Mouse (Mus musculus): ENCODE measurements around the gene Smoc2. TPM values are rescaled to one million over a fixed set of nuclear protein-coding genes. Genes with fewer than 3 reads are reported as not detected.

Smoc2 gene
- polyA plus RNA-seq, 1 experiment from 2014 or later = 31.5 TPM

DNA sequence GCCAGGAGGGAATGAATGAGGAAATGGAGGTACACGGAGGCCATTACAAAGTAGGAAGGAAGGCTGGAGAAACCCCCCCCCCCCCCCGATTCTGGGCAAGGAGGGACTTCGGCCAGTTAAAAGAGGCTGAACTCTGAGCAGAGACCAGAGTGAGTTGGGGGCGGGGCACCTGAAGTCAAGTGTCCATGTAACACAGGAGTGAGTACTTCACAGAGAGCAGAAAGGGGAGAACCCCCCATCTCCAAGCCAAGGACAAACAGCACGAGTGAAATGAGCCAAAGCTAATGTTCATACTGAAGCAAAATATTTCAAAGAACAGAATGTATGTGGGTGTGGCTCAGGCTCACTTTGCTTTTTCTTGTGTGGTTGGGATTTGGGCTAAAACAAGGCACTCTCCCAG is 121.7 kb downstream of the Smoc2 start:
- Histone ChIP-seq H3K27ac (no peak overlapping the region), H3K9me3 (no peaks in the 10 kb centered on the region), H3K4me3 (no peak overlapping the region), H3K36me3 (no peaks in the 10 kb centered on the region), H3K27me3 (ENCODE audit: insufficient read depth, poor library complexity, severe bottlenecking) (peaks cover 99% of the 10 kb centered on the region), H3K4me1 (no peaks in the 10 kb centered on the region)
- 68% methylated on average over 5 of the region's 5 CpGs for WGBS
- DNase-seq (ENCODE audit: low spot score) = no peak

DNA sequence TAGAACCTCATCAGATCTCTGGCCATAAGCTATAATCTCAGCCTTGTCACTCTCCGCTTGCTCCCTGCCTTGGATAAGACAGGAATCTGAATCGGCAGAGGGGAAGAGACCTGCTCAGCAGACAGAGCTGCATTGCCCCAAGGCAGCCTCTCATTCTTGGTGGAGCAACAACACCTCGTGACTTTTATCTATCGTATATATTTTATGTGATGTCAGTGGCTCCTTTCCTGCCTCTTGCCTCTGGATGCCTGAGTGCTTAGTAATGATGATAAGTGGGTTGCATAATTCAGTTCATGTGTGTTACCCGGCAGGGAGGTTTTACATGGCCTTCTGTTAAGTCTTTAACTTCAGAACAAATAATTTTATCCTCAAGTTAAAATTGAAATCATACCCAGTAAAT is 128.6 kb downstream of the Smoc2 start:
- peaks cover 96% of the 10 kb centered on the region for H3K27me3 ChIP-seq (ENCODE audit: insufficient read depth, poor library complexity, severe bottlenecking)
- no peak for DNase-seq (ENCODE audit: low spot score)
- H3K36me3 ChIP-seq = no peaks in the 10 kb centered on the region
- no peak overlapping the region for H3K27ac ChIP-seq
- H3K9me3 ChIP-seq = no peaks in the 10 kb centered on the region
- no peak overlapping the region for H3K4me3 ChIP-seq
- no peaks in the 10 kb centered on the region for H3K4me1 ChIP-seq
- WGBS = 44% methylated on average over 5 of the region's 5 CpGs

DNA sequence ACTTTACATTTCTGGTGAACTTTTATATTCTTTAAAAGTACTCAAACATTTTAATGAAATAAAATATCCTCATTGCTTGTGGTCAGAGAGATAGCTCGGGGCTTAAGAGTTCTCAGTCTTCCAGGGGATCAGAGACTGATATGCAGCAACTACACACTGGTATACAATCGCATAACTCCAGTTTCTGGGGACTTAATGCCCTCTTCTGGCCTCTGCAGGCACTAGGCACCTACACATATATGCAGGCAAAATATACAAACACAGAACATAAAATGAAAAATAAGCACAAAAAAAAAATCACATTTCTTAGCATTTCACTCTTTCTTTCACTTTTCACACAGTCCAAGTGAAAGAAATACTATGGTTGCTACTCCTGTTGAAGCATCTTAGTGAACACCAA is 133.2 kb downstream of the Smoc2 start:
- Histone ChIP-seq H3K36me3 (no peaks in the 10 kb centered on the region), H3K9me3 (no peaks in the 10 kb centered on the region), H3K27ac (no peak overlapping the region), H3K4me3 (no peak overlapping the region), H3K4me1 (no peaks in the 10 kb centered on the region), H3K27me3 (ENCODE audit: insufficient read depth, poor library complexity, severe bottlenecking) (peaks cover 96% of the 10 kb centered on the region)
- WGBS = 72% methylated on average over 2 of the region's 2 CpGs
- DNase-seq (ENCODE audit: low spot score) = no peak

DNA sequence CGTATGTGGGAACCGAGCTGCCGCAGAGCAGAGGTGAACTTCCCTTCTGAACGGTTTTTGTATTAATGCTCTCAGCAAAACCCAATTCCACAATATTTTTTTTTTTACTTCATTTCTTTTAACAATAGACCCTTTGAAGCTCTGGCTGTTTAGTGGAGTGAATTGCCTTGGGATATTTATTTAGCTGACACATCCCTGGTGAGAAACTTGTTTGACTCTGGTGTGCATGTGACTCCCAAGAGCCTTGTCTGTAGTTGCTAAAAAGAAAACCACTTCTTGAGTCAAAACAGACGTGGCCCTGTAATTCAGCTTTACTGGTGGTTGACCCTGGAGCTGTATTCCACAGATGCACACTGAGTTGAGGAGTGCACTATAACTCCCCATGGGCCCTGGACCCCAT is 135.2 kb downstream of the Smoc2 start:
- Histone ChIP-seq H3K4me1 (no peaks in the 10 kb centered on the region; the same call in 1 of the 2 replicates), H3K4me3 (no peak overlapping the region), H3K9me3 (no peaks in the 10 kb centered on the region), H3K36me3 (no peaks in the 10 kb centered on the region), H3K27me3 (ENCODE audit: insufficient read depth, poor library complexity, severe bottlenecking) (peaks cover 99% of the 10 kb centered on the region), H3K27ac (no peak overlapping the region)
- 79% methylated on average over 5 of the region's 5 CpGs for WGBS
- no peak for DNase-seq (ENCODE audit: low spot score)

DNA sequence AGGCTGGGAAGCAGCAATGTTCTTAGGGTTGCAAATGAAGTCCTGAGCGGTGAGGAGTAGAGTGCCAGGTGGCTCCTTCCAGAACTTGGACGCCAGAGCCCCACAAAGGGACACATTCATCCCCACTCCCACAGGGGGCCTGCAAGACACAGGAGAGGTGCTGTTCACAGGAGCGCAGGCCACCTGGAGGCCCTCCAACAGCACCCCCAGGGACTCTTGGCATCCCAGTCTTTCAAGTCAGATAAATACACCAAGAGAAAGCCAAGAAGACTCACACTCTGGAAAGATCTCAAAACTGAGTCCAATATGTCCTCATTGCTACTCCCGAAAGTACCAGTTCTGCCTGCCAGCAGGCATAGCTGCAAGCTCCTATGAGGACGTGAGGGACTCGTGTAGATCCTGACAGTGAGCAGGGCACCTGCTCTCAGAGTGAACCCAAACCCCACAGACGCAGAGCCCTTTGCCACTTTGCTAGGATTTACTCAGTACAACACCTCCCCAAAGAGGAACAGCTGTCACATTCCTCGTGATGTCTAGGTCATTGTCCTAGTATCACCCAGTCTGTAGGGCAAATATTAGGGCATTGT is 141.2 kb downstream of the Smoc2 start:
- H3K27me3 ChIP-seq (ENCODE audit: insufficient read depth, poor library complexity, severe bottlenecking) = peaks cover 96% of the 10 kb centered on the region
- H3K4me3 ChIP-seq = no peak overlapping the region
- no peaks in the 10 kb centered on the region for H3K36me3 ChIP-seq
- no peak for DNase-seq (ENCODE audit: low spot score)
- no peak overlapping the region for H3K27ac ChIP-seq
- H3K9me3 ChIP-seq = no peaks in the 10 kb centered on the region
- H3K4me1 ChIP-seq = no peaks in the 10 kb centered on the region; the same call in 1 of the 2 replicates
- 38% methylated on average over 8 of the region's 8 CpGs for whole genome bisulfite sequencing

DNA sequence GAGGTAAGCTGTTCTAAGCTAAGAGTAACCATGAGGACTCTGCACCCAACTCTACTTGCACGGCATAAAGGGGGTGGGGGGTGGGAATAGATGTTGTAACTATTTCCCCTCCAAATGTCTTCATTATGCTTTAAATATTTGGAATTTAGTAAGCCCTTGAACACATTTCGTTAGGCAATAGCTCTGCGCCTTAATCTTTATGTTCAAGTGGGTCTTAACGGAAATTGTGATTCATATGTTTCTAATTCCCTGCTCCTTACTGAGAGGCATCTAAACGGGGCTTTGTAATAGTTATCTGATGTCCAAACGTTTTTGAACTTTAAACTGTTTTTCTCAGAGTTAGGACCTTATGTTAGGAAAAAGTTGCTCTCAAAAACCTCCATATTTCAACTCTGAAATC is 147.2 kb downstream of the Smoc2 start:
- Histone ChIP-seq H3K4me3 (no peak overlapping the region), H3K9me3 (no peaks in the 10 kb centered on the region), H3K4me1 (no peaks in the 10 kb centered on the region), H3K36me3 (no peaks in the 10 kb centered on the region), H3K27me3 (ENCODE audit: insufficient read depth, poor library complexity, severe bottlenecking) (peaks cover 84% of the 10 kb centered on the region), H3K27ac (no peak overlapping the region)
- whole genome bisulfite sequencing = 64% methylated on average over 6 of the region's 6 CpGs
- DNase-seq (ENCODE audit: low spot score) = no peak

DNA sequence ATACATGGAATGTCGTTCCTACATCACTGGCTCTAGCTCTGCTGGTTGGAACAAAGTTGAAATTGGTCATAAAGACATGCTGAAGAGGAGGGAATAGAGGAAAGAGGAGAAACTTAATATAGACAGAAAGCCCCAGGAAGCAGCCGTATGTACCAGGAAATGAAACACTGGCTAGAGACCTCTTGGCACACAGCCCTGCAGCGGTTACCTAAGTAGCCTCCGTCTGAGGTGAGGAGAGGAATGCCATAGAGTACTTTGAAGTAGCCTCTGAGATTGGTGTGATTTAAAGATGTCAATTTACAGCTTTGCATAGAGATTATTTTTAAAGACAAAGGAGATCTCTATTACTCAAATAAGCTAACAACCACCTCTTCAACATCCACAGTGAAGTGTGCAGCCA is 155.4 kb downstream of the Smoc2 start:
- Histone ChIP-seq H3K4me3 (no peak overlapping the region), H3K27me3 (ENCODE audit: insufficient read depth, poor library complexity, severe bottlenecking) (peaks cover 75% of the 10 kb centered on the region), H3K27ac (no peak overlapping the region), H3K4me1 (no peaks in the 10 kb centered on the region), H3K9me3 (no peaks in the 10 kb centered on the region), H3K36me3 (no peaks in the 10 kb centered on the region)
- DNase-seq (ENCODE audit: low spot score) = no peak
- WGBS = 75% methylated on average over 4 of the region's 4 CpGs

DNA sequence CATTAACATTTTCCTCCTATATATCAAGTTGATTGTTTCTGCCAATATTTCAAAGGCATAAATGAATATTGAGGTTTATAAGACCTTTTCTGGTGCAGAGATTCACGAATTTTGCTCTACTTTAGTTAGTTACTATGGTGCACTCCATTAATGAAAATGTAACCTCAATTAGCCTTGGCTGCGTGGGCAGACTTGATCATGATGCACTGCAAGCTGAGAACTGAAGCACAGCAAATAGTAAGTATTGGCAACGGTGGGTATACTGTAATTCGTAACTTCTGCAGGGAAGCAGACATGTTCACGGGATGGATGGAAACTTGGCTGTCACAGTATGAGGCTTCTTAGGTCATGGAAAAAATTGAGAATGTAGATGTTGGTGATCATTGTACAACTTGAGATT is 166.3 kb downstream of the Smoc2 start:
- 72% methylated on average over 5 of the region's 5 CpGs for WGBS
- H3K27me3 ChIP-seq (ENCODE audit: insufficient read depth, poor library complexity, severe bottlenecking) = peaks cover 50% of the 10 kb centered on the region
- H3K9me3 ChIP-seq = no peaks in the 10 kb centered on the region
- H3K4me3 ChIP-seq = no peak overlapping the region
- no peak overlapping the region for H3K27ac ChIP-seq
- DNase-seq (ENCODE audit: low spot score) = no peak
- 0 out of 2 replicates have a peak, but pooled peaks cover 3% of the 10 kb centered on the region for H3K4me1 ChIP-seq
- no peaks in the 10 kb centered on the region for H3K36me3 ChIP-seq

DNA sequence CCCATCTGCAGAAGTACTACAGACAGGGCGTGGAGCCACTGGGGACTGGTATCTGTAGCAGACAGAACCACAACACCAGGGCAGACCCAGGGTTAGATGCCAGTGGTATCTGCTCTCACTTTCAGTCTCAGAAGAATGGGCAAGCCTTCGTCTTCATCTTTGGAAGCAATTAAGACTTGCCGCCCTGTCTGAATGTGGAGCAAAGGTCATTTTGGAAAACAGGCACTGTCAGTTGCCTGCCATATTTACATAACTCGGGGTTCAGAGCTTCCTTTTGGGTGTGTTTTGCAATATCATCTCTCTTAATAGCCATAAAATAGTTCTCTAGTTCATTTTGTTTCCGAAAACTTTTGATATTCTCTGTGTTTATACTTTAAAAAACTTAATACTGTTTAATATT is 168.0 kb downstream of the Smoc2 start:
- H3K27me3 ChIP-seq (ENCODE audit: insufficient read depth, poor library complexity, severe bottlenecking) = peaks cover 44% of the 10 kb centered on the region; the same call in 1 of the 2 replicates
- WGBS = 72% methylated on average over 5 of the region's 5 CpGs
- H3K4me3 ChIP-seq = no peak overlapping the region
- H3K4me1 ChIP-seq = 0 out of 2 replicates have a peak, but pooled peaks cover 3% of the 10 kb centered on the region
- H3K36me3 ChIP-seq = no peaks in the 10 kb centered on the region
- DNase-seq (ENCODE audit: low spot score) = no peak
- H3K9me3 ChIP-seq = no peaks in the 10 kb centered on the region
- no peak overlapping the region for H3K27ac ChIP-seq

Other genes with a start within 250 kb of the Smoc2 start
- not detected in 2 replicates for gene Gm7358, start 220.0 kb upstream of the Smoc2 start, polyA plus RNA-seq (2016; fragmentation: Nextera tagmentation; extraction: Ambion mirVana)
- gene Dact2, start 75.2 kb upstream of the Smoc2 start, polyA plus RNA-seq (2016; fragmentation: Nextera tagmentation; extraction: Ambion mirVana) = 0.59 and 1.4 TPM in 2 replicates